Mouse (Mus musculus): Measurements from ENCODE around the gene Cav3. TPM values are rescaled to one million over a fixed set of nuclear protein-coding genes. Genes with fewer than 3 reads are reported as not detected.
A peak's percentile ranks its signal among the peaks of the same experiment; 100 is the strongest.

The Cav3 gene
- polyA plus RNA-seq, 1 experiment from 2014 or later, result 1.6 TPM

DNA sequence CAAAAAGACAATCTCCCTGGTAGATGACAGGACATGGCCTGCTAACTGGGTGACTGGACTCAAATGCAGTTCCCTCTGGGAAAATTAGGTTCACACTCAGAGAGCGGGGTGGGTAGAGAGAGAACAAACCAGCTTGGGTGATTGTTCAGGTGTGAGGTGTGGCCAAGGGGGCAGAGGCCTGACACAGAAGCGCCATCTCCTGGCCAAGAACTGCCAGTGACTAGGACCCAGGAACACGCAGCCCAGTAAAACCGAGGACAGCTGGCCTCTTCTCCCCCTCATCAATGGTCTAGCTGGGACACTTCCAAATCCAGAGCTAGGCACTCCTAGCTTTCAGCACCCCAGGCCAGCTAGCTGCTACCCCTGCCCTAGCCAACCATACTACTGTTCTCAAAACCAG, 25.0 kb downstream of the Cav3 start:
- 5% methylated on average over 4 of the region's 4 CpGs for WGBS
- Histone ChIP-seq H3K36me3 (no peaks in the 10 kb centered on the region), H3K27me3 (peaks cover 53% of the 10 kb centered on the region), H3K9me3 (no peaks in the 10 kb centered on the region), H3K27ac (no peak overlapping the region), H3K4me2 (no peak overlapping the region), H3K4me3 (no peak overlapping the region), H3K9ac (no peak overlapping the region), H3K4me1 (peaks cover 12% of the 10 kb centered on the region)
- ATAC-seq (ENCODE audit: insufficient number of reproducible peaks, insufficient read depth, low FRiP score, low TSS enrichment, low read depth), result no peak

DNA sequence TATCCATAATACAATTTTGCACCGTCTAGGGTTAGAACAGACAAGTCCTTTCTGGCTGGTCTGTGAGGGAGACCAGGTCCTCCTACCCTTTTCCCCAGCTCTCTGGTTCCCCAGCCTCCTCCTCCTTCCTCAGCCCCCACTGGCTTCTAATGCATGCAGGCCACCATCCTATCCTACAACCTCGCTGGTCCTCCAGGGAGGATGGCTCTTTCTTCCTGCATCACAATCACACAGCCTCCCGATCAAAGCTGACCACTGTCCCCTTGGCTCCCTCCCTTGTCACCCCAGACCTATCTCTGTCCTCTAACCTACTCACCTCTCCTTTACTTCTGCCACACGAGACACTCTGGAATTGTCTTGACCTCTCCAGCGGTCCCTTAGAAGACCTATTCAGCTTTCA, 28.7 kb downstream of the Cav3 start:
- H3K9me3 ChIP-seq, result no peaks in the 10 kb centered on the region
- ATAC-seq (ENCODE audit: insufficient number of reproducible peaks, insufficient read depth, low FRiP score, low TSS enrichment, low read depth), result no peak
- H3K27me3 ChIP-seq, result peaks cover 70% of the 10 kb centered on the region
- 82% methylated on average over 5 of the region's 5 CpGs for WGBS
- no peak overlapping the region for H3K4me2 ChIP-seq
- H3K36me3 ChIP-seq, result no peaks in the 10 kb centered on the region
- H3K9ac ChIP-seq, result no peak overlapping the region
- H3K27ac ChIP-seq, result no peak overlapping the region
- no peak overlapping the region for H3K4me3 ChIP-seq
- peaks cover 28% of the 10 kb centered on the region for H3K4me1 ChIP-seq

DNA sequence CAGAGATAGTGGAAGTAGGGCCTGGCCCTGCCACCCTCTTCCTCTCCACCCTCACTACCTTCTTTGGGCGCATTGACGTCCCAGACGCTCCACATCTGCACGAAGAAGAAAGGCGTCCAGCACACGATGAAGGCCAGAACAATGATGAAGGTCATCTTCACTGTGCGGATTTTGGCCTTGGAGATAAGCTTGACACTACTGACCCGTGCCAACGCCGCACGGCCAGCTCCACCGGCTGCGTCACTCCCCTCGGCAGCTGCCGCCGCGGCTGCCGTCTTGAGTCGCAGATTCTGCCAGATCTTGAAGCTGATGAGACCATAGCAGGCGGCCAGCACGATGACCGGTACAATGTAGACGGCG, 29.5 kb downstream of the Cav3 start:
- Histone ChIP-seq H3K27me3 (peaks cover 69% of the 10 kb centered on the region), H3K9me3 (no peaks in the 10 kb centered on the region), H3K4me1 (peaks cover 24% of the 10 kb centered on the region), H3K4me3 (peak overlapping the region; percentile 48), H3K36me3 (no peaks in the 10 kb centered on the region), H3K4me2 (peak overlapping the region; percentile 82), H3K9ac (0 out of 2 replicates have a peak overlapping the region, but pooled peaks have one; percentile 46), H3K27ac (no peak overlapping the region)
- no peak for ATAC-seq (ENCODE audit: insufficient number of reproducible peaks, insufficient read depth, low FRiP score, low TSS enrichment, low read depth)
- WGBS, result 32% methylated on average over 24 of the region's 24 CpGs

DNA sequence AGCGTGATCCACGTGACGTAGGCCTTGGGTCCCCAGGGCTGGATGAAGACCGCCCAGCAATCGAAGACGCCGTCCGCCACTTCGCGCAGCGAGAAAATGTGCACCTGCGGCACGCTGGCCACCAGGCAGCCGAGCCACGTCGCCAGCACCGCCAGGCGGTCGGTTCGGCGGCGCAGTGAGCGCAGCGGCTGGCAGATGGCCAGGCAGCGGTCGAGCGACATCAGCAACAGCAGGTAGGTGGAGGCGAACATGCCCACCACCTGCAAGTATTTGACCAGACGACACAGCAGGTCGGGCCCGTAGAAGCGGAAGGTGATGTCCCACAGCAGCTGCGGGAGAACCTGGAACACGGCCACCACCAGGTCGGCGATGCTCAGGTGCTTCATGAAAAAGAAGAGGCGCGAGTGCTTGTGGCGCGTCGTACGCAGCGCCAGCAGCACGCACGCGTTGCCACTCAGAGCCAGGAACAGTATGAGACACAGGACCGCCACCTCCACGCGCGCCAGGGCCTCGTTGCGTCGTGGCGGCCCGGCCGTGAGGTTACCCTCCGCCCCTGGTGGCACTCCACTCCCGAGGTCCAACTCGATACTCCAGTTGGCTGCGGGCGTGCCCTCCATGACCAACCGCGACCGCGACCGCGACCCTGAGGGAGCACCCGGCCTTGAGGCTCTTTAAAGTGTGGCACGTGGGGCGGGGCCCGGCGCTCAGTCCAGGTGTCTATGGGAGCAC, 30.0 kb downstream of the Cav3 start:
- ATAC-seq (ENCODE audit: insufficient number of reproducible peaks, insufficient read depth, low FRiP score, low TSS enrichment, low read depth), result peak; percentile 17; the same call in 1 of the 2 replicates
- Histone ChIP-seq H3K9ac (peak overlapping the region; percentile 46), H3K27me3 (peaks cover 68% of the 10 kb centered on the region), H3K27ac (no peak overlapping the region), H3K4me2 (peak overlapping the region; percentile 82), H3K9me3 (no peaks in the 10 kb centered on the region), H3K4me3 (peak overlapping the region; percentile 48), H3K36me3 (no peaks in the 10 kb centered on the region), H3K4me1 (peaks cover 23% of the 10 kb centered on the region)
- WGBS, result 5% methylated on average over 72 of the region's 72 CpGs

DNA sequence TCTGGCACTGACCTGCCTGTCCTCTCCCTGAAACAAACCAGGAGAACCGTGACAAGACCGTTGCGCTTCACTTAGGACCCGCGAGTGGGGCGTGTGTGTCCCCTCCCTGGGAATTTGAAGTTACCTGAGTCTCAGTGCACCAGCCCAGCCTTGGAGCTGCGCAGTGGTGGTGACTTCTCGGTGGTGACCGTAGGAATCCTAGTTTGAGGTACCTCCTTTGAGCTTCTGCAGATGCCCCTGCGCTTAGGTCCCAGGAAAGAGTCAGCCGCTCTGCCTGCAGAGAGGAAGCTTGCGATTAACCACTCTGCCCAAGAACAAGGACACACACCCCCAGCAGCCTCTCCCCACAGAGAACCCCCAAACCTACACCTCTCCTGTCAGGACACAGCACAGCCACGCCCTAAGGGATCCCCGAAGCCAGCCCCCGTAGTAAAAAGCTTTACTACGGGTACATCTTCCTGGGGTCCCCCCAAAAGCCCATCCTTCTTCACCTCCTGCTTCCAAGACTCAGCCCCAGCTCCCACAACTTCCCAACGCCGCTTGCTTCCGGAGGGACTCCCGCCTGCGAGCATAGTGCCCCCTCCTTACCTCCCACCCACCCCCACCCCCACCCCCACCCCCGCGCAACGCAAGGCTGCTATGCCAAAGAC, 30.7 kb downstream of the Cav3 start, which contains the start of gene Oxtr:
Gene Oxtr (minus strand): TSS at position 34 of the 650 bp plus-strand sequence.
- ATAC-seq (ENCODE audit: insufficient number of reproducible peaks, insufficient read depth, low FRiP score, low TSS enrichment, low read depth), result no peak
- peak within 1 kb of the TSS; percentile 48 for H3K4me3 ChIP-seq
- no peaks in the 10 kb centered on the region for H3K9me3 ChIP-seq
- peaks cover 23% of the 10 kb centered on the region for H3K4me1 ChIP-seq
- H3K9ac ChIP-seq, result peak within 1 kb of the TSS; percentile 67
- H3K27me3 ChIP-seq, result peaks cover 65% of the 10 kb centered on the region
- peak within 1 kb of the TSS; percentile 82 for H3K4me2 ChIP-seq
- H3K36me3 ChIP-seq, result no peaks in the 10 kb centered on the region
- no peak within 1 kb of the TSS for H3K27ac ChIP-seq
- 7% methylated on average over 24 of the region's 24 CpGs for WGBS

DNA sequence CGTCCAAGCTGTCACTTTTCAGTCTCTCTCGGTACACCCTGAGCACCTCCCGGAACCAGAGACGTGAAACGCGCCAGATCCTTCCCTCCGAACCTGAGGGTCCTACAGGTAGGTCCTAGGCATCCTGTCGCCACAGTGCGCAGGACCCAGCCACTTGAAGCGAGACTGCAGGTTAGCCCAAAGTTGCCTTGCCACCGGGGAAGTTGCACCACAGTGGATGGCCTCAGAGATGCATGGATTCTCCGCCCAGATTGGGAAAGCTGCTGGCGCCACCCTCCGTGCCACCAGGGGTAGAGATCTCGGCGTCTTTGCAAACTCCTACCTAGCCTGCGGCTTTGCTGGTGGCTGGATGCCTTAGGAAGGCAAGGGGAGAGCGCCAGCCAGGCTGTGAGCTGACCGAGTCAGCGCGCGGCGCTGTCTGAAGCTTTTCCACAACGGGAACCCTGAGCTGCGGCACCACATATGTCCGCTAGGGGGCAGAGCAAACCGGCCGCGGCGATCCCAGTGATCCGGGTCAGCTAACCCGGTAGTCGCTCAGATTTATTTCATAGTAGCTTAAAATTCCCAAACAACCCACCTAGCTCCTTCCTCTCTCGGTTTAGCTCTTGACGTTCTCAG, 31.4 kb downstream of the Cav3 start:
- Histone ChIP-seq H3K4me2 (peak overlapping the region; percentile 82), H3K27me3 (peaks cover 61% of the 10 kb centered on the region), H3K4me3 (peak overlapping the region; percentile 48), H3K4me1 (peaks cover 23% of the 10 kb centered on the region), H3K27ac (no peak overlapping the region), H3K9me3 (no peaks in the 10 kb centered on the region), H3K9ac (peak overlapping the region; percentile 67), H3K36me3 (no peaks in the 10 kb centered on the region)
- under 1% methylated on average over 35 of the region's 35 CpGs for WGBS
- ATAC-seq (ENCODE audit: insufficient number of reproducible peaks, insufficient read depth, low FRiP score, low TSS enrichment, low read depth), result no peak

DNA sequence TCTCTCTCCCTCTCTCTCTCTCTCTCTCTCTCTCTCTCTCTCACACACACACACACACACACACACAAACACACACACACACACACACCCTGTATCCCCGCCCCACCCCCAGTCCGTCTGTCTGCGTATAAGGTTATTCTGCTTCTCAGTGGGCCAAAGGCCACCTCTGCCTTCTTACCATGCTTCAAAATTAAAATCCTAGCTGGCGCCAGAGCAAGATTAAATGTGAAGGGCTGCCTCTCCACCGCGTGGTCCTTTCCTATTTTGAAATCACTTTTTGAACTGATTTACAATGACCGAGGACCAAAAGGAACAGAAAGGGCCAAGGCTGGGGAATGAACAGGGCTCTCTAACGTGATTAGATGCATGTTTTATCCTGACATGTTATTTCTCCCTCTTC, 32.2 kb downstream of the Cav3 start:
- Histone ChIP-seq H3K9ac (no peak overlapping the region), H3K4me2 (no peak overlapping the region), H3K4me3 (no peak overlapping the region), H3K27ac (no peak overlapping the region), H3K27me3 (peaks cover 55% of the 10 kb centered on the region), H3K4me1 (peaks cover 23% of the 10 kb centered on the region), H3K36me3 (no peaks in the 10 kb centered on the region), H3K9me3 (no peaks in the 10 kb centered on the region)
- ATAC-seq (ENCODE audit: insufficient number of reproducible peaks, insufficient read depth, low FRiP score, low TSS enrichment, low read depth), result no peak
- 83% methylated on average over 8 of the region's 8 CpGs for WGBS

DNA sequence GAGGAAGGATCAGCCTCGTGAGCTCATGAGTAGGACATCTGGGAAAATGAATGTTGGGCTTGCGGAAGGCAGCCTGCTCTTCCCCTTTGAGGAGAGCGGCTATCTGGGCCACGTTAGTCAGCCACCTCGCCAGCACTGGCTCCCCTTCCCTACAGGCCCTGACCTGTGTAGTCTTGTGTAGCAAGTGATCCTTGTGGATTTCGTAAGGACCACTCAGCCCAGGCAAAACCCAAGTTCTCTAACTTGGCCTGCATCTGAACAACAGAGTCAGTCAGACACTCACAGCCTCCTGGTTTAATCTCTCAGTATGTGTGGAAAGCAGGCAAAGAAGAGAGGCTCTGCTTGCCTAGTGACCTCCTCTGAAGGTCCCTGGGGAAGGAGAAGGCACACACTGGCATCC, 33.4 kb downstream of the Cav3 start:
- H3K4me3 ChIP-seq, result no peak overlapping the region
- no peak for ATAC-seq (ENCODE audit: insufficient number of reproducible peaks, insufficient read depth, low FRiP score, low TSS enrichment, low read depth)
- peaks cover 44% of the 10 kb centered on the region for H3K27me3 ChIP-seq
- no peak overlapping the region for H3K27ac ChIP-seq
- H3K4me2 ChIP-seq, result no peak overlapping the region
- 79% methylated on average over 6 of the region's 6 CpGs for WGBS
- no peaks in the 10 kb centered on the region for H3K36me3 ChIP-seq
- peaks cover 23% of the 10 kb centered on the region for H3K4me1 ChIP-seq
- H3K9ac ChIP-seq, result no peak overlapping the region
- no peaks in the 10 kb centered on the region for H3K9me3 ChIP-seq

DNA sequence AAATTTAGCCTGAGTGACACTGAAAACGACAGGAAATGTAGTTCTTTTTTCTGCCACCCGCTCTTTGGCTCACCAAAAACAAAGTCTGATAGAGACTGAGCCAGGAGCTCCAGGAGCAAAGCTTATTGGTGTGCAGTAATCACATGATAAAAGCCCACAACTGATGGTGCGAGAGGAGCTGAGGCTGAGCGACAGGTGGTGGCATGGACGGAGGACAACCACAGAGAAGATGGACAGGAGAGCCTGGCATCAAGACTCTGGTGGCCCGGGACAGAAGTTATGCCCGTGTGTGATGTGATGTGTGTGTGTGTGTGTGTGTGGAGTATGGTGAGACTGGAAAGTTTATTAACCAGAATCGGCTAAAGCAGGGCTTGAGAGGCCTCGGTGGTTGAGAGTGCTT, 34.1 kb downstream of the Cav3 start:
- no peak for ATAC-seq (ENCODE audit: insufficient number of reproducible peaks, insufficient read depth, low FRiP score, low TSS enrichment, low read depth)
- no peak overlapping the region for H3K4me3 ChIP-seq
- no peak overlapping the region for H3K4me2 ChIP-seq
- H3K9me3 ChIP-seq, result no peaks in the 10 kb centered on the region
- peaks cover 37% of the 10 kb centered on the region for H3K27me3 ChIP-seq
- H3K27ac ChIP-seq, result no peak overlapping the region
- H3K9ac ChIP-seq, result no peak overlapping the region
- H3K4me1 ChIP-seq, result peaks cover 23% of the 10 kb centered on the region
- 84% methylated on average over 9 of the region's 9 CpGs for WGBS
- no peaks in the 10 kb centered on the region for H3K36me3 ChIP-seq

DNA sequence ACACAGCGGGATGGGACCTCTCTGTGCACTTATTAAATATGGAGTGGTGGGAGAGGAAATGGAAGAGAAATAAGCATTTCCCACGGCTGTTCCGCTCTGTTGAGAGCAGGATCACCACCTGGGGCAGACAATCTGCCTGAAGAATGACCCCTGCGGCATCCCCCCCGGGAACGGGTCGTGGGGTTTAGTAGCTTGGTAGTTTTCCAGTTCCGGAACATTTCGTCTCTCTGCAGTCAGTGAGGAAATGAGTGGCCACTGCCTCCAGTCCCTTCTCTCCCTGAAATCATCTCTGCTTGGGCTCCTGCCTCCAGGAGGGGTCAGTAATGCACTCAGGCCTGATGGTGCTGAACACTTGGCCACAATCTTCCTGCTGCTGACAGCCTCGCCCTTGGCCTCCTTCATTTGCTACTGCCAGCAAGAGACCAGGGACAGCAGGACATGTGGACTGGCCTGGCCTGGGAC, 35.3 kb downstream of the Cav3 start:
- no peak overlapping the region for H3K9ac ChIP-seq

DNA sequence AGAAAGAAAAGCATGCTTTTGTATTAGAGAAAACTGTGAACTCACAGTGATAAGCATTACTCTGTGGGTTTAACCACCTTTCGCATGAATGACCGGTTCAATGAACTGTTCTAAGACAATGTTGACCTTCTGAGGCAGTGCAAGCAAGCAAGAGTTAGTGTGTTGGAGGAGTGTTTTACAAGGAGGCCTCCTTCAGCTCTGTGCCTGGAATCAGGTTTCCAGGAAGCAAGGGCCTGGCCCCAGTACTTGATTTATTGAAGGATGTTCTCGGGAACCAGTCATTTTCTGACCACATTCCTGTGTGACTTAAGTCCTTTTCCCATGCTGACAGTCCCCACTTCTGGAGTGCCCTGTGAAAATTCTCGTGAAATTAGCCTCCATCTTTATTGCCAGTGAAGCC, 35.9 kb downstream of the Cav3 start:
- H3K9me3 ChIP-seq, result no peaks in the 10 kb centered on the region
- ATAC-seq (ENCODE audit: insufficient number of reproducible peaks, insufficient read depth, low FRiP score, low TSS enrichment, low read depth), result no peak
- no peak overlapping the region for H3K9ac ChIP-seq
- H3K4me3 ChIP-seq, result no peak overlapping the region
- H3K4me2 ChIP-seq, result no peak overlapping the region
- no peak overlapping the region for H3K27ac ChIP-seq
- WGBS, result 50% methylated on average over 4 of the region's 4 CpGs
- H3K36me3 ChIP-seq, result no peaks in the 10 kb centered on the region
- peaks cover 7% of the 10 kb centered on the region; the same call in 1 of the 2 replicates for H3K4me1 ChIP-seq
- H3K27me3 ChIP-seq, result peaks cover 18% of the 10 kb centered on the region

More for the DNA sequence above, 35.3 kb downstream of the Cav3 start:
- WGBS, result 58% methylated on average over 10 of the region's 10 CpGs
- H3K4me3 ChIP-seq, result no peak overlapping the region
- no peaks in the 10 kb centered on the region for H3K36me3 ChIP-seq
- no peak overlapping the region for H3K27ac ChIP-seq
- H3K9me3 ChIP-seq, result no peaks in the 10 kb centered on the region
- peaks cover 13% of the 10 kb centered on the region for H3K4me1 ChIP-seq
- no peak for ATAC-seq (ENCODE audit: insufficient number of reproducible peaks, insufficient read depth, low FRiP score, low TSS enrichment, low read depth)
- peaks cover 24% of the 10 kb centered on the region for H3K27me3 ChIP-seq
- no peak overlapping the region for H3K4me2 ChIP-seq
